Mouse (Mus musculus): Measurements from ENCODE around the gene Fbxo24.
A peak's percentile ranks its signal among the peaks of the same experiment; 100 is the strongest.

Fbxo24 gene

GRCm38 (mm10) chr5:137600619-137601364 is 28.0 kb downstream of the Fbxo24 start, which contains the start of gene Mospd3:
Gene Mospd3 (minus strand): TSS chr5:137601058.
- DNase-seq (ENCODE audit: low spot score): peak; percentile 96

GRCm38 (mm10) chr5:137600281-137600618 is 28.6 kb downstream of the Fbxo24 start:
- no peak for DNase-seq (ENCODE audit: low spot score)

GRCm38 (mm10) chr5:137599600-137599999 is 29.2 kb downstream of the Fbxo24 start:
- DNase-seq (ENCODE audit: low spot score): no peak

DNA sequence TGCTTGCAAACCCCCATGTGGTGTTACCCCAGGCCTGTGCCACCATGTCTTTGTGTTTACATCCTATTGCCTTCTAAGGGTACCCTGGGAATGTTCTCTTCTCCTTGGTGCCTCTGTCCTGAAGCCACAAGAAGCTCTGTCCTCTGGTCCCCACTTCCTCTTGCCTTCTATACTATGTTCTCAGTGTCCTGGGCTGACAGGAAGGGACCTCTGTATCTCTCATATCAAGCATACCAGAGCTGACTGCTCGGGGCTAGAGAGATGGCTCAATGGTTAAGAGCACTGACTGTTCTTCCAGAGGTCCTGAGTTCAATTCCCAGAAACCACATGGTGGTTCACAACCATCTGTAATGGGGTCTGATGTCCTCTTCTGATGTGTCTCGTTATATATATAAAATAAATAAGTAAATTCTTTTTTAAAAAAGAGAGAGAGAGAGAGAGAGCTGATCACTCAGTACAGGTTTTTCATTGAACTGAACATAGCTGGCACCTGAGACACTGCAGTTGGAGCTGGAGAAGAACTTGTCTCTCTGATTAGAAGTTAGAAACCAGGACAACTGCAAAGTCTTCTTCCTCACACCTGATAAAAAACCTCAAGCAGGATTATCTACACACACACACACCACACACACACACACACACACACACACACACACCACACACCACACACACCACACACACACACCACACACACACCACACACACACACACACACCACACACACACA is 30.5 kb downstream of the Fbxo24 start:
- no peak for DNase-seq (ENCODE audit: low spot score)

DNA sequence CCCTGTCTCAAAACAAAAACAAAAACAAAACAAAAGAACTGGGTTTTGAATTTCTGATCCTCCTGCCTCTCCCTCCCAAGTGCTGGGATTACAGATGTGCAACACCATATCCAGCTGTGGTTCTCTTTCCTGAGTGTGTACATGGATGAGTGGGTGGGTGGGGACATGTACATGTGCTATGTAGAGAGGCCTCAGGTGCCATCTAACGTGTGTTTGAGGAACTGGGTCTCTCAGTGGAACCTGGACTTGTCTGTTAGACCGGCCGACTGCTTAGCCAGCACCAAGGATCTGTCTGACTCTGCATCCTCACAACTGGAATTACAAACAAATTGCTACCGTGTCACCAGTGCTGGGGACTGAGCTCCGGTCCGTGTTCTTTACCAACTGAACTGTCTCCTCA is 31.2 kb downstream of the Fbxo24 start:
- no peak for DNase-seq (ENCODE audit: low spot score)

GRCm38 (mm10) chr5:137596601-137597261 is 32.1 kb downstream of the Fbxo24 start:
- DNase-seq (ENCODE audit: low spot score): no peak

GRCm38 (mm10) chr5:137595921-137596320 is 32.9 kb downstream of the Fbxo24 start:
- no peak for DNase-seq (ENCODE audit: low spot score)

GRCm38 (mm10) chr5:137590507-137590906 is 38.3 kb downstream of the Fbxo24 start:
- no peak for DNase-seq (ENCODE audit: low spot score)

- DNase-seq (ENCODE audit: low spot score): peak; percentile 65
Measured at GRCm38 (mm10) chr5:137584976-137585375, 43.8 kb downstream of the Fbxo24 start.

DNA sequence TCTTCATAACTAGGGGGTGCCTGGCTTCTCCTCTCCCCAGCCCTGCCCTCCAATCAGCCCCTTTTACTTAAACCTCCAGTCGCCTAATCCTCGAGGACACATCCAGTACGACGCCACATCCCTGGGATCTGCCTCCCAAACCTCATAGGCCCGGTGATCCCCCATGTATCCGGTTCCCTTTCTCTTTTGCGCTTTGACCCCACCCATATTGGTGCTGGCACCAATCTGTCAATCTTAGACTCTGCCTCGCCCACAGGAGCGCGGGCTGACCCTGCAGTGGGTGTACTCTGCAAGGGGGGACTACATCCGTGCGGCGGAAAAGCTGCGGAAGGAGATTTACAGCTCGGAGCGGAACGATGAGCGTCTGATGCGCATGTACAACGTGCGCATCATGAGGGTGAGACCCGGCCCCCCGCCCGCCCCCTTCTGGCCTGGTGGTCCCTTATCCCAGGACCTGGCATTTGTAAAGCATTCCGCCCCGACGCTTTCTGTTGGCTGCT is 45.1 kb downstream of the Fbxo24 start:
- DNase-seq (ENCODE audit: low spot score): no peak

- DNase-seq (ENCODE audit: low spot score): no peak
Measured at GRCm38 (mm10) chr5:137582702-137583101, 46.1 kb downstream of the Fbxo24 start.

- DNase-seq (ENCODE audit: low spot score): no peak
Measured at GRCm38 (mm10) chr5:137580246-137580645, 48.6 kb downstream of the Fbxo24 start.

DNA sequence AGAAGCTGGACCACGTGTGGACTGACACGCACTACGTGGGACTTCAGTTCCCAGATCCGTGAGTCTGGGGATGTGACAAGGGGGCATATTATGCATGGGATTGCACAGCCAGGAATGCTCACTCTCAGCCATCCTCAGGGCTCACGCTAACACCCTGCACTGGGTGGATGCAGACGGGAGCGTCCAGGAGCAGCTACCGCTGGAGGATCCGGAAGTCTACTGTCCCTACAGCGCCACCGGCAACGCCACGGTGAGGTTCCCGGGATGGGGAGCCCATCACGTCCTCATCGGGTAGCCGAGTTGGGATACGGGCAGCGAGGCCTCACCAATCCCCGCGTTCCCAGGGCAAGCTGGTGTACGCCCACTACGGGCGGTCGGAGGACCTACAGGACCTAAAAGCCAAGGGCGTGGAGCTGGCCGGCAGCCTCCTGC is 54.3 kb downstream of the Fbxo24 start:
- DNase-seq (ENCODE audit: low spot score): peak; percentile 63

GRCm38 (mm10) chr5:137570691-137571586 is 57.9 kb downstream of the Fbxo24 start:
- no peak for DNase-seq (ENCODE audit: low spot score)

DNA sequence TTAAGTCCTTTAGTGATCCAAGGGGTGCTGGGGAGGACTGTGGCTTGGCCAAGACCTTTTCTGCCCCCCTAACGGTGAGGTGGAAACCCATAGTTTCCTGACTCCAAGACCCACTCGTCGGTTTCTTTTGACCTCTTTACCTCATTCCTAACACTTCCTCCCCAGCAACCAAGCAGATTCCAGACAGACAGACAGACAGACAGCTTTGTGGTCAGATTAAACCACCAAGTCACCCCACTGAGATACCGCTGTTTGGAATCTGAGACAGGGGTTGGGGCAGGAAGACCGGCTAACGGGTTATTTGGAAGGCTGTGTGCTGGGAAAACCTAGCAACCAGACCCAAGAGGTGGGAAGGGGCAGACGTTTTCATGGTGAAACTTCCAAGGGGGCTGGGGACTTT is 58.6 kb downstream of the Fbxo24 start:
- no peak for DNase-seq (ENCODE audit: low spot score)

GRCm38 (mm10) chr5:137569665-137570064 is 59.1 kb downstream of the Fbxo24 start, which contains the start of gene Tfr2:
Gene Tfr2 (plus strand): TSS chr5:137569840.
- DNase-seq (ENCODE audit: low spot score): peak; percentile 49

DNA sequence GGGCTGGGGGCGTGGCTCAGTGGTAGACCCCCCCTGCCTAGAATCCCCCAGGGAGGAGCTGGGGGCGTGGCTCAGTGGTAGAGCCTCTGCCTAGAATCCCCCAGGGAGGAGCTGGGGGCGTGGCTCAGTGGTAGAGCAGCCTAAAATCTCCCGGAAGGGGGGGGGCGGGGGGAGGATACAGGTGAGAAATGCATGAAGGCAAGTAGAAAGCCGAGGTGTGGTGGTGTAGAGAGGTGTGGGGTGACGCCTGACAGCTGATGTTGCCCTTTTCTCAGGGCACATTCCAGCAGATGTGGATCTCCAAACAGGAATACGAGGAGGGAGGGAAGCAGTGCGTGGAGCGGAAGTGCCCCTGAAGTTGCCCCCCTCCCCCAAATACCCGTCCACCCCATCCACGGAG is 59.8 kb downstream of the Fbxo24 start:
- no peak for DNase-seq (ENCODE audit: low spot score)

DNA sequence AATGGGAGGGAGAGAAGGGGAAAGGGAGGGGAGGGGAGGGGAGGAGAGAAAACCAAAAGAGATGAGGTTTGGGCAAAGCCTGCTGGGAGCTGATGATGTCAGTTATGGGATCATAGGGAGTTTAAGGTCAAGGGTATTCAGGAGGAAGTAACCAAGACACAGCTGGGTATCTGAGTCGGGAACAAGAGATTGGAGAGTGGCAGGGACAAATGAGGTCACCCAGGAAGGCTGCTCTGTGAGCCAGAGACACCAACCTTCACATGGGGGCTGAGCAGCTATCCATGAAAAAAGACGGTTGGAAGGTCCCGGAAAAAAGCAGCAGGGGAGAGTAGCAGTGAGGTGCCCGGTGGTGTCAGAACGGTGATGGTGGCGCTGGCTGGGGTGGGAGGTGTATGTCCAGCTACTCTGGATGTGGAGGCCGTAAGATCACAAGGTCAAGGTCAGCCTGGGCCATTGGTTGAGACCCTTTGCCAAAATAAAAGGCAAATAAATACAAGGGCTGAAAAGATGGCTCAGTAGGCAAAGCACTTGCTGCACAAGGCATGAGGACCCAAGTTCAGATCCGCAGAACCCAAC is 60.5 kb downstream of the Fbxo24 start:
- no peak for DNase-seq (ENCODE audit: low spot score)

DNA sequence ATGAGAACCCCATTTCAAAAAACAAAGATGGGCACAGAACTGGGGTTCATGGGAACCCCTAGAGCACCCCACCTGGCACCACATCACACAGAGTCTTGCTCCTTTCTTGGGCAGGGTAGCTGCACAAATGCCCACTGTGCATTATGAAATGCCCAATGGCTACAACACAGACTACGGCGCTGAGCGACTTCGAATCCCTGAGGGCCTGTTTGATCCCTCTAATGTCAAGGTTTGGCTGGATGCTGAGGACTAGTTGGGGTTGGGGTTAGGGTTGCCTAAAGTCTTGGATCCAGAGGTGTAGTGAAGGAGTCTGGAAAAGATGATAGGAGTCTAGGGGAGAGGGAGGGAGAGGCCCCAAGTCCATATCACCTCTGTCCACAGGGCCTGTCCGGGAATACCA is 62.4 kb downstream of the Fbxo24 start:
- DNase-seq (ENCODE audit: low spot score): no peak

DNA sequence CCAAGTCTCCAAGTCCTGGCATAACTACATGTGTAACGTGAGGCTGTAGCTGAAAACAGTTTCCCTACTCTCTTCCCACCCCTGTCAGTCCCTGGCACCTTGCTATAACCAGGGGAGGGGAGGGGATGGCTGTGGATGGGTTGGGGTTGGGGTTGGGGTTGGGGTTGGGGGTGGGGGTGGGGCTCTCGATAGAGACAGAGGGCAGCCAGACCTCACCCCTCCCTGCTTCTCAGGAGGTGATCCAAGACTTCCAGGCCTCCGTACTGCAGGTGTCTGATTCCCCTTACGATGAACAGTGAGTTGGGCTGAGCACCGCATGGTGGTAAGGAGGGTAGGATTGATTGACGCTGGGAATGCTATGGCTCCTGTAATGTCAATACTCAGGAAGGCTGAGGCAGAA is 63.1 kb downstream of the Fbxo24 start:
- no peak for DNase-seq (ENCODE audit: low spot score)

GRCm38 (mm10) chr5:137562965-137563364 is 65.8 kb downstream of the Fbxo24 start:
- DNase-seq (ENCODE audit: low spot score): no peak

All from ovary, postnatal 36 days (tissue).